Mouse (Mus musculus) neural tube, embryonic 10.5 days (tissue): ENCODE data around the gene Slc25a51.
"Not testable (repeated sequence)": the region's sequence is repeated elsewhere in the genome, so short reads cannot be mapped to it uniquely, and the experiment has no call there.

ENCODE experiments used
- DNase-seq: peaks from one replicate; pipeline ENCODE4 v3.0.0-alpha.2; 2017; ENCODE audit warnings: low spot score; ENCODE audit errors: extremely low spot score

Slc25a51 gene

GRCm38 (mm10) chr4:45402281-45402680 is 6.3 kb downstream of the Slc25a51 start:
- no peak for DNase-seq

GRCm38 (mm10) chr4:45399421-45400210 is 8.9 kb downstream of the Slc25a51 start:
- no peak for DNase-seq

- not testable (repeated sequence) for DNase-seq
Measured at GRCm38 (mm10) chr4:45398315-45398714, 10.3 kb downstream of the Slc25a51 start.

- DNase-seq: not testable (repeated sequence)
Measured at GRCm38 (mm10) chr4:45396211-45396610, 12.4 kb downstream of the Slc25a51 start.

- no peak for DNase-seq
Measured at GRCm38 (mm10) chr4:45393658-45394057, 14.9 kb downstream of the Slc25a51 start.

- DNase-seq: no peak
Measured at GRCm38 (mm10) chr4:45392994-45393393, 15.6 kb downstream of the Slc25a51 start.

- no peak for DNase-seq
Measured at GRCm38 (mm10) chr4:45392572-45392971, 16.0 kb downstream of the Slc25a51 start.

GRCm38 (mm10) chr4:45392099-45392498 is 16.5 kb downstream of the Slc25a51 start:
- DNase-seq: no peak

GRCm38 (mm10) chr4:45387296-45387695 is 21.3 kb downstream of the Slc25a51 start:
- not testable (repeated sequence) for DNase-seq

GRCm38 (mm10) chr4:45382133-45382532 is 26.4 kb downstream of the Slc25a51 start:
- not testable (repeated sequence) for DNase-seq

GRCm38 (mm10) chr4:45380903-45381580 is 27.5 kb downstream of the Slc25a51 start:
- DNase-seq: not testable (repeated sequence)

GRCm38 (mm10) chr4:45376573-45376972 is 32.0 kb downstream of the Slc25a51 start:
- DNase-seq: no peak

- DNase-seq: no peak
Measured at GRCm38 (mm10) chr4:45374879-45375278, 33.7 kb downstream of the Slc25a51 start.

- no peak for DNase-seq
Measured at GRCm38 (mm10) chr4:45371261-45371660, 37.3 kb downstream of the Slc25a51 start.

- no peak for DNase-seq
Measured at GRCm38 (mm10) chr4:45356653-45357052, 51.9 kb downstream of the Slc25a51 start.
